Mouse (Mus musculus) embryonic fibroblast, embryonic 13.5 days (primary cell): ENCODE data around the gene Ier5l.

Source experiments
- CTCF ChIP-seq: IDR thresholded peaks from 2 replicates; pipeline ENCODE4 v1.5.1; 2011; ENCODE audit warnings: mild to moderate bottlenecking, control low read depth, low read length, moderate library complexity, borderline replicate concordance; ENCODE audit not compliant: insufficient read depth
- POLR2A ChIP-seq: IDR thresholded peaks from 2 replicates; pipeline ENCODE4 v1.6.1; 2011; ENCODE audit warnings: low read depth, mild to moderate bottlenecking, control low read depth, low read length, moderate library complexity

DNA sequence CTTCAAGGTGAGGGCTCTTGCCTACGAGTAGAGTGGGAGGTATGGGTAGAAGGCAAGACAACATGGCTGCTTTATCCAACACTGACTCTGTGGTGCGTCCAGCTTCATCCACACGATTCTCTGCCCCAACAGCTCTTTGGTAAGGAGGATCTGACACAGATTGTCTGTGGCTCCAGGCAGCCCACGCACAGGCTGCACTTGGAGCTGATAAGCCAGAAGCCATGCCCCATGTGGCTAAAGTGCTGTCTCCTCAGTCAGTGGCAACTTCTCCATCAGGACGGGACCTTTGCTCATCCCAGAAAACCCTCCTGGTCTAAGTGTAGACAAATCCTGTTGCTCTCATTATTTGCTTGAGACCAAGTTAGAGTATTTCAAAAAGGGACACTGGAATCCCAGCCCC lies 19.4 kb downstream of the Ier5l start:
- no peak for TF ChIP-seq CTCF
- TF ChIP-seq POLR2A: no peak
